Comparison of ENCODE assay signal across 8 mouse cellular contexts in the genomic region with DNA sequence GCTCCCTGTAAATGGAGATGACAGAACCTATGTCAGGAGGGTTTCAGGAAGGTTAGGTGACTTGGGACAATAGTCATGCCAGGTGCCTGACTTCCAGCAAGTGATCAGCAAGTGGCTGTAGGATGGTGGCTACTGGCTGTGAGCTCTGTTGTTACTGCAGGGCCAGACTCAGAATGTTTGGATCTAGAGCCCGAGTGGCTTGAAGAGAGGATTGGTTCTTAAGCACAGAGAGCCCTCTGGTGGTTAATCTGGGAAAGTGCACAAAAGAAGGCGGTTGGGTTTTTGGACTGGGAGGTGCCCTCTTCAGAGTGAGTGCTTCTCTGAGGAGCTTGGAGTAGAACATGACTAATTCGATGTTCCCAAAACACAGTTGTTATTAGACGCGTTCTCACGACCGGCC. TPM values are rescaled to one million over a fixed set of nuclear protein-coding genes. Genes with fewer than 3 reads are reported as not detected.
A peak's percentile ranks its signal among the peaks of the same experiment; 100 is the strongest.
DNase-seq lines count a peak whose midpoint lies in the region; ATAC-seq lines count a peak whose summit lies in the region.

No protein-coding gene starts in this region.

- H3K4me1 ChIP-seq in midbrain, embryonic 10.5 days, result no peaks in the 10 kb centered on the region
- no peaks in the 10 kb centered on the region for H3K4me1 ChIP-seq in midbrain, embryonic 16.5 days (ENCODE audit: control insufficient read depth, insufficient read depth, low read length)

- H3K4me2 ChIP-seq in midbrain, embryonic 16.5 days (ENCODE audit: low read length), result no peak overlapping the region

- H3K36me3 ChIP-seq in midbrain, embryonic 10.5 days, result no peaks in the 10 kb centered on the region
- H3K36me3 ChIP-seq in midbrain, embryonic 16.5 days (ENCODE audit: control insufficient read depth, insufficient read depth, low read length), result no peaks in the 10 kb centered on the region

- intact Hi-C loops in left cerebral cortex, postnatal 25 days (cut with DNase I), result no loop called here

- 72% methylated on average over 7 of the region's 7 CpGs for WGBS in midbrain, embryonic 10.5 days
- 65% methylated on average over 7 of the region's 7 CpGs for WGBS in midbrain, embryonic 16.5 days

- no peak for ATAC-seq in midbrain, embryonic 16.5 days
- peak; percentile 95 for ATAC-seq in frontal cortex, adult (ENCODE audit: low TSS enrichment)

- H3K9ac ChIP-seq in midbrain, embryonic 16.5 days (ENCODE audit: low read depth, low read length), result no peak overlapping the region

- DNase-seq in midbrain, embryonic 10.5 days (ENCODE audit: low spot score), result peak; percentile 37
- DNase-seq in brain, embryonic 18.5 days (ENCODE audit: low read depth, low spot score), result peak; percentile 16
- DNase-seq in kidney, adult 18-20 months, result peak; percentile 78
- DNase-seq in left cerebral cortex, postnatal 25 days (ENCODE audit: low spot score in 2 of 2), result peak; percentile 78 to 93
- DNase-seq in natural killer cell, adult 2 months (ENCODE audit: low spot score in 2 of 2), result peak; percentile 70 to 73
- peak; percentile 57 for DNase-seq in testis, postnatal 14 days (ENCODE audit: low spot score)

- no peak overlapping the region for H3K27ac ChIP-seq in midbrain, embryonic 10.5 days (replicated peaks)
- H3K27ac ChIP-seq in midbrain, embryonic 16.5 days (ENCODE audit: low read length), result no peak overlapping the region

- no peaks in the 10 kb centered on the region for H3K9me3 ChIP-seq in midbrain, embryonic 10.5 days (replicated peaks)
- H3K9me3 ChIP-seq in midbrain, embryonic 16.5 days (replicated peaks; ENCODE audit: control insufficient read depth, low read length, poor library complexity, severe bottlenecking), result no peaks in the 10 kb centered on the region

- no peaks in the 10 kb centered on the region for H3K27me3 ChIP-seq in midbrain, embryonic 10.5 days (ENCODE audit: low read depth, poor library complexity, severe bottlenecking)
- no peaks in the 10 kb centered on the region for H3K27me3 ChIP-seq in midbrain, embryonic 16.5 days (ENCODE audit: control insufficient read depth, insufficient read depth, low read depth, low read length)

- no peak overlapping the region for H3K4me3 ChIP-seq in midbrain, embryonic 10.5 days
- H3K4me3 ChIP-seq in midbrain, embryonic 16.5 days (ENCODE audit: low read depth, low read length), result no peak overlapping the region

RNA-seq across cellular contexts. Expression of a gene that starts 36.4 kb away (rescaled TPM):
- polyA plus RNA-seq in midbrain, embryonic 10.5 days (2016; fragmentation: Nextera tagmentation; extraction: Ambion mirVana), result 0.77 and 1.0 TPM in 2 replicates
- polyA plus RNA-seq in midbrain, embryonic 16.5 days (2015; fragmentation: Nextera tagmentation; extraction: Ambion mirVana), result 3.5 and 3.7 TPM in 2 replicates
- total RNA-seq in left cerebral cortex, postnatal 25 days (2021), result 10 to 100 TPM; 80.4 to 82.8 TPM

RNA-seq across cellular contexts. Expression of a gene that starts 55.7 kb away (rescaled TPM):
- polyA plus RNA-seq in midbrain, embryonic 10.5 days (2016; fragmentation: Nextera tagmentation; extraction: Ambion mirVana), result 0.17 and 0.20 TPM in 2 replicates
- polyA plus RNA-seq in midbrain, embryonic 16.5 days (2015; fragmentation: Nextera tagmentation; extraction: Ambion mirVana), result 0.40 and 0.51 TPM in 2 replicates
- under 1 TPM; 0.34 to 0.43 TPM for total RNA-seq in left cerebral cortex, postnatal 25 days (2021)

Comparison
In these comparisons a context has a peak if more than half of its experiments do, and no peak if none do; other contexts are left out.
1. DNase-seq: peak in every context shown above with its lines; median percentile 86 in left cerebral cortex, postnatal 25 days; 78 in kidney, adult 18-20 months; 72 in natural killer cell, adult 2 months; 57 in testis, postnatal 14 days; 37 in midbrain, embryonic 10.5 days; 16 in brain, embryonic 18.5 days.